Comparison of ENCODE assay signal across 9 mouse cellular contexts in the genomic region with DNA sequence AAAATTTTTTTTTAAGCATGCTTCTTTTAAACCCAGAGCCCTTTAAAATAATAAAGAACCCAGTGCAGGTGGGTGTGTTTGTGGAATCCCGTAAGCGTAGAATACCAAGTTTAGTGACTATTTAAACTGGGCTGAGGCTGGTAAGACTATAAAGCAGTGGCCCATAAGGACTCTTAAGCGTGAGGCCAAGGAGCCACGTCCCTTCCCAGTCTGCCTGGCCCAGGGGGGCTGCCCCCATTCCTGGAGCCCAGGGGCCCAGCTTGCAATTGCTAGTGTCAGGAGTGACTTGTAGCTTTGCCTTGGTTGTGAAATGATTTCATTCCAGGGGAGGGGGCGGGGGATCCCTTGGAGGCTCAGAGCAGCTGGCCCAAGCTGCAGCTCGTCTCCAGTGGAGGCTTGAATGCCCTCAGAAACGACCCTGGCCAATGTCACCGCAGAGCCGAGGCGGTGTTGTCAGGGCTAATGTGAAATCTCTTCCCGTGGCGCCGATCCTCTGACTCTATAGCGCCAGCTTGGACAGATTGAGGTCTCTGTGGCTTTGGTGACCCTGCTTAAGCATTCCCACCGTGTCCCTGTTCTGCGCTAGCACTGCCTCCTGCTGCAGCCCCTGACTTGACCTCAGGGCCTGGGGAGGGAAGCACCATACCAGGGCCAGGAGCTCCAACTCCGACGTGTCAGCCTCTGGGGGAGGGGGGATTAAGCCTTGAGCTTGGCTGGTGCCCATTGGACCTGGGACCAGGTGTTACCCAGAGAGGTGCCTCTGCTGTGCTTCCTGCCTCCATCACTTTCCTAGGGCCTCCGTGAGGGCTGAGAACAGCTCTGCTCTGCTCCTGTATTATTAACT. TPM values are rescaled to one million over a fixed set of nuclear protein-coding genes. Genes with fewer than 3 reads are reported as not detected.
A peak's percentile ranks its signal among the peaks of the same experiment; 100 is the strongest.
DNase-seq lines count a peak whose midpoint lies in the region; ATAC-seq and TF ChIP-seq lines count a peak whose summit lies in the region.
"Had no signal": no experiment of that assay in that cellular context is flagged by ENCODE, and none has a peak within 500 bp of the region (broad histone marks: within the 10 kb centered on the region; RNA-seq: fewer than 3 reads in every experiment).

No protein-coding gene starts in this region.

- WGBS in kidney, adult 2 months = 30% methylated on average over 19 of the region's 19 CpGs
- WGBS in forebrain, embryonic 10.5 days = 14% methylated on average over 19 of the region's 19 CpGs
- WGBS in kidney, embryonic 15.5 days = 26% methylated on average over 19 of the region's 19 CpGs
- WGBS in neural tube, embryonic 13.5 days = 11% methylated on average over 19 of the region's 19 CpGs

- no peak for TF ChIP-seq POLR2A in kidney, adult 2 months (IDR thresholded peaks at IDR 0.05; ENCODE audit: low read depth, low read length)

- H3K27ac ChIP-seq in kidney, adult 2 months (ENCODE audit: insufficient read depth, low read depth, low read length) = peak overlapping the region; percentile 20; the same call in 1 of the 2 replicates
- H3K27ac ChIP-seq in forebrain, embryonic 10.5 days = peak overlapping the region; percentile 84
- peak overlapping the region; percentile 92 for H3K27ac ChIP-seq in kidney, embryonic 15.5 days
- peak overlapping the region; percentile 89 for H3K27ac ChIP-seq in neural tube, embryonic 13.5 days (replicated peaks)

- 0 out of 2 replicates have a peak overlapping the region, but pooled peaks have one; percentile 22 for H3K4me2 ChIP-seq in kidney, embryonic 15.5 days
- no peak overlapping the region for H3K4me2 ChIP-seq in neural tube, embryonic 13.5 days

- H3K4me1 ChIP-seq in kidney, adult 2 months (ENCODE audit: control insufficient read depth, insufficient read depth, low read length) = peaks cover 36% of the 10 kb centered on the region
- peaks cover 76% of the 10 kb centered on the region for H3K4me1 ChIP-seq in forebrain, embryonic 10.5 days
- peaks cover 59% of the 10 kb centered on the region for H3K4me1 ChIP-seq in kidney, embryonic 15.5 days
- peaks cover 57% of the 10 kb centered on the region for H3K4me1 ChIP-seq in neural tube, embryonic 13.5 days (replicated peaks)

- no peaks in the 10 kb centered on the region for H3K9me3 ChIP-seq in forebrain, embryonic 10.5 days
- no peaks in the 10 kb centered on the region for H3K9me3 ChIP-seq in kidney, embryonic 15.5 days (replicated peaks)
- no peaks in the 10 kb centered on the region for H3K9me3 ChIP-seq in neural tube, embryonic 13.5 days

- DNase-seq in kidney, adult 2 months = no peak
- DNase-seq in kidney, postnatal 25 days = no peak
- no peak for DNase-seq in forebrain, embryonic 10.5 days (ENCODE audit: extremely low spot score, low spot score)
- no peak for DNase-seq in thymus, adult 18-20 months
- DNase-seq in thymus, postnatal 25 days = no peak
- no peak for DNase-seq in spleen, postnatal 4 days (ENCODE audit: low spot score in 2 of 2)

- H3K36me3 ChIP-seq in kidney, adult 2 months (ENCODE audit: control insufficient read depth, insufficient read depth, low read length) = peaks cover 2% of the 10 kb centered on the region; the same call in 1 of the 2 replicates
- peaks cover 35% of the 10 kb centered on the region for H3K36me3 ChIP-seq in forebrain, embryonic 10.5 days (replicated peaks)
- H3K36me3 ChIP-seq in kidney, embryonic 15.5 days = peaks cover 39% of the 10 kb centered on the region
- H3K36me3 ChIP-seq in neural tube, embryonic 13.5 days = peaks cover 28% of the 10 kb centered on the region

- H3K27me3 ChIP-seq in kidney, adult 2 months (replicated peaks; ENCODE audit: control insufficient read depth, insufficient read depth, low read length) = no peaks in the 10 kb centered on the region
- peaks cover 6% of the 10 kb centered on the region; the same call in 1 of the 2 replicates for H3K27me3 ChIP-seq in forebrain, embryonic 10.5 days (ENCODE audit: poor library complexity, severe bottlenecking)
- no peaks in the 10 kb centered on the region for H3K27me3 ChIP-seq in kidney, embryonic 15.5 days
- no peaks in the 10 kb centered on the region for H3K27me3 ChIP-seq in neural tube, embryonic 13.5 days
- H3K27me3 ChIP-seq: Patski had no signal

- TF ChIP-seq CTCF in kidney, adult 2 months (conservative IDR thresholded peaks at IDR 0.05; ENCODE audit: insufficient read depth, insufficient read length, low read depth, low read length) = no peak

- no peak overlapping the region for H3K9ac ChIP-seq in kidney, embryonic 15.5 days
- peak overlapping the region; percentile 57 for H3K9ac ChIP-seq in neural tube, embryonic 13.5 days

- 0 out of 2 replicates have a peak, but pooled peaks have one; percentile 13 for ATAC-seq in kidney, embryonic 15.5 days (replicated peaks; ENCODE audit: low FRiP score)
- peak; percentile 9; the same call in 1 of the 2 replicates for ATAC-seq in neural tube, embryonic 13.5 days (ENCODE audit: low read depth)
- ATAC-seq: Patski had no signal

- no peak overlapping the region for H3K4me3 ChIP-seq in kidney, adult 2 months (ENCODE audit: insufficient read depth, low read depth, low read length)
- H3K4me3 ChIP-seq in forebrain, embryonic 10.5 days = peak overlapping the region; percentile 22; the same call in 1 of the 2 replicates
- no peak overlapping the region for H3K4me3 ChIP-seq in kidney, embryonic 15.5 days (replicated peaks)
- no peak overlapping the region for H3K4me3 ChIP-seq in neural tube, embryonic 13.5 days

RNA-seq across cellular contexts. Expression of gene Cd164l2, which starts 13.4 kb away (rescaled TPM):
- polyA plus RNA-seq in kidney, adult 2 months (2012; rRNA removed) = 15.3 and 17.7 TPM in 2 replicates
- 1.2 and 2.5 TPM in 2 replicates for polyA plus RNA-seq in forebrain, embryonic 10.5 days (2016; fragmentation: Nextera tagmentation; extraction: Ambion mirVana)
- 7.8 and 8.2 TPM in 2 replicates for polyA plus RNA-seq in kidney, embryonic 15.5 days (2015; fragmentation: Nextera tagmentation; extraction: Ambion mirVana)
- polyA plus RNA-seq in neural tube, embryonic 13.5 days (2015; fragmentation: Nextera tagmentation; extraction: Ambion mirVana) = 1.1 and 1.6 TPM in 2 replicates

RNA-seq across cellular contexts. Expression of gene Gpr3, which starts 13.8 kb away (rescaled TPM):
- polyA plus RNA-seq in kidney, adult 2 months (2012; rRNA removed) = 0.39 and 0.53 TPM in 2 replicates
- polyA plus RNA-seq in forebrain, embryonic 10.5 days (2016; fragmentation: Nextera tagmentation; extraction: Ambion mirVana) = 0.06 and 0.27 TPM in 2 replicates
- 0.09 and 0.12 TPM in 2 replicates for polyA plus RNA-seq in kidney, embryonic 15.5 days (2015; fragmentation: Nextera tagmentation; extraction: Ambion mirVana)
- polyA plus RNA-seq in neural tube, embryonic 13.5 days (2015; fragmentation: Nextera tagmentation; extraction: Ambion mirVana) = 0.77 and 1.1 TPM in 2 replicates

RNA-seq across cellular contexts. Expression of gene Map3k6, which starts 42.1 kb away (rescaled TPM):
- 3.8 and 4.3 TPM in 2 replicates for polyA plus RNA-seq in kidney, adult 2 months (2012; rRNA removed)
- 1.7 and 1.8 TPM in 2 replicates for polyA plus RNA-seq in forebrain, embryonic 10.5 days (2016; fragmentation: Nextera tagmentation; extraction: Ambion mirVana)
- polyA plus RNA-seq in kidney, embryonic 15.5 days (2015; fragmentation: Nextera tagmentation; extraction: Ambion mirVana) = 4.0 and 4.3 TPM in 2 replicates
- polyA plus RNA-seq in neural tube, embryonic 13.5 days (2015; fragmentation: Nextera tagmentation; extraction: Ambion mirVana) = 1.9 and 2.7 TPM in 2 replicates

Comparison
In these comparisons a context has a peak if more than half of its experiments do, and no peak if none do; other contexts are left out.
1. H3K27ac ChIP-seq: peak in every context shown above with its lines; median percentile 92 in kidney, embryonic 15.5 days; 89 in neural tube, embryonic 13.5 days; 84 in forebrain, embryonic 10.5 days; 20 in kidney, adult 2 months.